Mouse (Mus musculus) frontal cortex, adult 2 months (tissue): ENCODE results near the gene Gm42906. TPM values are rescaled to one million over a fixed set of nuclear protein-coding genes. Genes with fewer than 3 reads are reported as not detected.

Source experiments
- polyA plus RNA-seq: library from polyadenylated mRNA; depleted of rRNA; stranded (reverse); fragments of >200 nt; gene quantifications from 2 replicates; pipeline ENCODE4 v1.2.3, GENCODE M21; 2012; rRNA removed

Gm42906 gene
- polyA plus RNA-seq, 1 experiment, result not detected

Other genes starting within 250 kb of the Gm42906 start
- gene Stard13, start 194.3 kb downstream of the Gm42906 start, polyA plus RNA-seq, result 6.7 and 7.4 TPM in 2 replicates
- 0.04 TPM in 1 of 2 replicates, not detected in the other for gene Vmn2r18, start 177.9 kb upstream of the Gm42906 start, polyA plus RNA-seq
- gene Rfc3, start 223.1 kb upstream of the Gm42906 start, polyA plus RNA-seq, result 11.9 and 14.8 TPM in 2 replicates